Mouse (Mus musculus) spleen, postnatal 36 days (tissue): Measurements from ENCODE around the gene Birc5.
A peak's percentile ranks its signal among the peaks of the same experiment; 100 is the strongest.

ENCODE experiments used
- DNase-seq, 2 experiments: peaks; one replicate each; pipeline ENCODE4 v3.0.0; 2022; ENCODE audit warnings: low spot score in 2 of 2, mixed read lengths in 1 of 2

Birc5 gene

GRCm38 (mm10) chr11:117855360-117855759, 6.3 kb downstream of the Birc5 start:
- DNase-seq = no peak

- no peak for DNase-seq
These were observed 6.9 kb downstream of the Birc5 start for GRCm38 (mm10) chr11:117855975-117856374.

- no peak for DNase-seq
These were observed 8.4 kb downstream of the Birc5 start for GRCm38 (mm10) chr11:117857462-117857861.

GRCm38 (mm10) chr11:117858392-117858791, 9.3 kb downstream of the Birc5 start:
- no peak for DNase-seq

DNA sequence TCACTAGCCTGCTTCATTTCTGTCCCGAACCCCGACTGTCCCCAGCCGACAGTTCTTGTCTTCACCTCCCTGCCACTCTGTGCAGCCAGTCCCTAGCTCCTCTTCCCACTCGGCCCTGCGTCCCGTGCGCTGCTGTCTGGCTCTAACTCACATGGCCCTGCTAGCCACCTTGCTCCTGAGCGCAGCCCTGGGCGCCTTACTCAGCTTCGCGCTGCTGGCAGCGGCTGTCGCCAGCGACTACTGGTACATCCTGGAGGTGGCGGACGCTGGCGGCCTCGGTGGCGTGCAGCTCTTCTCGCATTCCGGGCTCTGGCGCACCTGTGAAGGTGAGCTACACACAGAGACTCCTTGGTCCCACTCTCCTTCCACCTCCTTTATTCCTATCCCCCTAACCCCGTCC, 11.6 kb downstream of the Birc5 start, which contains the start of gene Tmem235:
Gene Tmem235 (plus strand): TSS at position 152 of the 400 bp plus-strand sequence.
- no peak for DNase-seq

DNA sequence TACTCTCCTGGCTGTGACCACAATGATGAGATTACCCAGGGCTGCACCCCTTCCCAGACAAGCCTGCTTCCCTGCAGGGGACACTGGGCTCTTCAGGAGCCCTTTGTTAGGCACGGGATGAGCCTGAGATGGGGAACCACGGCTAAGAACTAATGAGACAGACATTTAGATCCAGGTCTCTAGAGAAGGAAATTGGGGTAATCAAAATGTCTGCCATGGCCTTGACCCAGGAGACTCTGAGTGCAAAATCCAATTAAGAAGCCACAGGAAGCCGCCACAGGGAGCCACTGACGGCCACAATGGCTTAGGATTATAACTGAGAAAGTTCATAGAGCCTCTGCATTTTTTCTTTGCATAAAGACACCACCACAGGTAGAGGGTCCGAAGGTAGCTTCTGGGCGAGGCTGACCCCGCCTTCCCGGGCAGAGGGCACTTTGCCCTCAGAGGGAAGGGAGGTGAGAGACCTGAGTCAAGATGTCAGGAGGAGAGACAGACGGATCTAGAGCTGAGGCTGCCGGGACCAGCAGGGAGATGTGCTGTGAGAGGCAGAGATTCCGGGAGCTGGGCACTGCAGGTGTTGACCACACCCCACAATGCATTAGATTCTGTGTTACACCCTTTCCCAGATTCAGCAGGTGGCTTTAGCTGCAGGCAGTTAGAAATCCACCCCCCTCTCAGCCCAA, 14.3 kb downstream of the Birc5 start:
- no peak for DNase-seq

DNA sequence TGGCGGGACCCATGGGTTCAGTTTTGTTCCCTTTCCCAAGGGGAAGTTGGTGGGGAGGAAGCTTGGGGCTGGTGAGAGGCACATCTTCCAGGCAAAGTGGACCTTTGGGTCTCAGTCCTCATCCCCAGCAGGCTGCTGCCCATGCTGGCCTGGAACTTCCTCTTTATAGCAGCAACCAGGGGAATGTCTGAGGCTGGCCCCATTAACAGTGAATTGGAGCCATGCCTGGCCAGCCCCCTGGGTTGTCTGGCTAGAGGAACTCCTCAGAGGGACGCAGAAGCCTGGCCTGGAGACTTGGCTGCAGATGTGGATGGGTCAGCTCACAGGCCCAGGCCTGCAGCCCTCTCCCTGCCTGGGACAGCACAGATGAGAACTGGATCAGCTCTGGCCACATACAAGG, 15.8 kb downstream of the Birc5 start:
- DNase-seq = no peak

GRCm38 (mm10) chr11:117865988-117866387, 16.9 kb downstream of the Birc5 start:
- DNase-seq = no peak

GRCm38 (mm10) chr11:117870688-117871365, 21.8 kb downstream of the Birc5 start:
- peak; percentile 74 to 75 for DNase-seq

DNA sequence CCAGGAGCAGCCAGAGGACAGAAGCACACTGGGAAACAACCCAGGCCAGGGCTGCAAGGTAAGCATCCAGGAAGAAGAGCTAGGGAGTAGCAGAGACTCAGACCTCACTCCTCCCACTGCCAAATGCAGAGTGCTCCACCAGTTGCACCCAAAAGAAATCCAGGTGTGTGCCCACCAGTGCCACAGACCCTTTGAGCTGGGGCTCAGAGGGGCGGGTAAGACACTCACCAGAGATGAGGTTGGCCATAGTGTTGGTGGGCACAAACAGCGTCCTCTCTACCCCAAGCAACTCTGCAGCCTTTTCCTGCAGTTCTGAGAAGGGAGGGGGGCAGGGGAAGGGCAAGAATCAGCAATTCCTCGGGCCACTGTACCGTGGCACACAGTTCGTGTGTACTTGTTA, 22.3 kb downstream of the Birc5 start:
- DNase-seq = no peak

- peak; percentile 82 for DNase-seq
These were observed 23.0 kb downstream of the Birc5 start for GRCm38 (mm10) chr11:117871911-117872584.

DNA sequence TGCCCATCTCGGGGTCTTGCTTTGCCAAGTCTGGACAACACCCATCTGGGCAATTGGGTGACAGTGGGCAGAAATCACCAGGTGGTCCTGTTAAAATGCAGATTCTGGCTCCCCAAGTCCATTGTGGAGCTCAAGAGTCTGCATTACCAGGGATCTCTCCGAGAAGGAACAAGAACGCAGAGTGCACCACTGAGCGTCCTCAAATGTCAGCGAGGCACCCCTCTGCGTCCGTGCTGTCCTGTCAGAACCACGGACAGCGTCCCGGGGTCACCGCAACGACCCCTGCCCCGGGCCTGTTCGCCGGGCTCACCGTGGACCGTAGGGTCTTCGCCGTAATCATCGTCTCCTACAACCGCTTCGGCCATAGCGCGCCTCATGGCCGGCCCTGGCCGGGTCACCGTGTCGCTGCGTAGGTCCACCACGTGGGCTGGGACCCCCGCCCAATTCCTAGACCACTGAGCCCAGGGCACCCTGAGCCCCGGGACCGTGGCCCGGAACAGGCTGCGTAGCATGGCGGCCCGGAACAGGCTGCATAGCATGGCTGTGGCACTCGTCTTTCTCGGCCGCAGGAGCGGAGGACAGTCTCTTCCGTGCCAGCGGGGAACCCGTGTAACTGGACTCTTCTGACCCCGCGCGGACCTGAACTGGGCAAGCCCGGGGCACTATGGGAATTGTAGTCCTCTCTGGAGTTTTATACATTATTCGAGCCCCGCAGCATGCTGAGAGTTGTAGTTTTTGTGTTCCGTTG, 24.0 kb downstream of the Birc5 start, which contains the start of gene Tha1:
Gene Tha1 (minus strand): TSS at position 621 of the 748 bp plus-strand sequence.
- peak; percentile 52 to 62 for DNase-seq

- no peak for DNase-seq
These were observed 25.4 kb downstream of the Birc5 start for GRCm38 (mm10) chr11:117874419-117874818.

GRCm38 (mm10) chr11:117875681-117876080, 26.6 kb downstream of the Birc5 start:
- DNase-seq = no peak

GRCm38 (mm10) chr11:117877917-117878745, 29.1 kb downstream of the Birc5 start:
- DNase-seq = peak; percentile 67 to 74

DNA sequence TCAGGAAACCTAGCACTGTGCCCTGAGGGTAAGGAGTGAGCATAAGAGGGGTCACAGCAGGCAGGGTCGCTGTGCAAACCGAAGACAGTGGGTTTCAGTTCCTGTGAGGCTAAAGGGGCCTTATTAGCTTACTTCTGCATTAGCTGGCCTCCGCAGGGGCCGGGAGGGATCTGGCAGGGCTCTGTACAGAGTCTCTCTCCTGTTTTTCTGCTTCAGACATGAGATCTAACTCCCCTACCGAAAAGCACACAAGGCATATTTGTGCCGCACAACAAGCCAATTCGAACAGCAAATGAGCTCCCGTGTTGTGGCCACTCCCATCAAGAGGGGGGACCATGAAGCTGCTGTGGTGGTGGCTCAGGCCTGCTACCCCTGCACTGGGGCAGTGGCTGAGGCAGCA, 29.8 kb downstream of the Birc5 start:
- peak; percentile 48 to 57 for DNase-seq

DNA sequence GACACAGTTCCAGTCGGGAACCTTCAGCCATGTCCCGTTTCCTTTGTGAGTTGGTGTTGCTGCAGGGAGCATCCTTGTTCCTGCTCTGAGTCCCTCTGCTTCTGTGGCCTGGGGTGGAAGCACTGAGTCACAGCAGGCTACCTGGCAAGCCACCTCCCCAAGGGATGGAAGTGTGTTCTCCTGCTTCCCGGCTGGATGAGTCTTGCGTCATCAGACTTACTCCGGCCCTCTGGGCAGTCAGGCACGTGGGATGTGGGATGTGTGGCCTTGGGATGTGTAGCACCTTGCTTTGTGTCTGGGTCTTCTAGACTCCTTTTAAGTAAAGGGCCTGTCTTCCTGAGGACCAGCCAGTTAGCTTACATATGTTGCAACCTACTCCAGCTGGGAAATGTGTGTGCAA, 30.6 kb downstream of the Birc5 start:
- DNase-seq = no peak

- DNase-seq = no peak
These were observed 31.4 kb downstream of the Birc5 start for GRCm38 (mm10) chr11:117880336-117880976.

GRCm38 (mm10) chr11:117880977-117881358, 31.9 kb downstream of the Birc5 start:
- DNase-seq = no peak

GRCm38 (mm10) chr11:117881787-117882186, 32.7 kb downstream of the Birc5 start:
- DNase-seq = peak; percentile 35 to 40

DNA sequence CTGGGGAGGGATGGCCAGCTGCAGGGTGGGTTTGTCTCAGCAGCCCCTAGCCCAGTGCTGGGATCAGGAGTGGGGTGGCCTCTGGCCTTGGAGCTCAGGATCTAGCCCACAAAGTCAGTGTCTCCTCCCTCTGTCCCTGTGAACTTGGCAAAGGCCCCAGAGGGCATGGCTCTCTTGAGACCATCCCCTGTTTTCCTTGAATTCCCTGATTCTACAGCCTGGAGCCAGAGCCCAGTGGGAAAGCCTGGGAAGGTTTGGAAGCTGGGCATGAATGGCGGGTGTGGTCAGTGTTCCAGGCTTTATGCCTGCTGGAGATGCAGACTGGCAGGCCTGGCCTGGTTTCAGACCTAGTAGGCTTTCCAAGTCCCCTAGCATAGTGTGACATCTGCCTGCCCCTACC, 33.2 kb downstream of the Birc5 start:
- DNase-seq = no peak
